Mouse (Mus musculus) left cerebral cortex, postnatal 36 days (tissue): ENCODE results near the gene Endov. TPM values are rescaled to one million over a fixed set of nuclear protein-coding genes. Genes with fewer than 3 reads are reported as not detected.

Source experiments
- DNase-seq, 2 experiments: peaks; one replicate each; pipeline ENCODE4 v3.0.0; 2021 to 2022; ENCODE audit warnings: low spot score in 2 of 2, mixed read lengths in 1 of 2
- intact Hi-C: fragments of 180-260 bp; cut with DNase I; formaldehyde crosslinking; loops from one replicate; pipeline ENCODE4 v1.15.1; 2025
- total RNA-seq, 2 experiments: library from RNA; stranded (reverse); gene quantifications; 2 replicates each; pipeline ENCODE4 v1.2.3; 2021

Gene Endov
- total RNA-seq, 2 experiments from 2014 or later = 30.6 to 31.0 TPM

DNA sequence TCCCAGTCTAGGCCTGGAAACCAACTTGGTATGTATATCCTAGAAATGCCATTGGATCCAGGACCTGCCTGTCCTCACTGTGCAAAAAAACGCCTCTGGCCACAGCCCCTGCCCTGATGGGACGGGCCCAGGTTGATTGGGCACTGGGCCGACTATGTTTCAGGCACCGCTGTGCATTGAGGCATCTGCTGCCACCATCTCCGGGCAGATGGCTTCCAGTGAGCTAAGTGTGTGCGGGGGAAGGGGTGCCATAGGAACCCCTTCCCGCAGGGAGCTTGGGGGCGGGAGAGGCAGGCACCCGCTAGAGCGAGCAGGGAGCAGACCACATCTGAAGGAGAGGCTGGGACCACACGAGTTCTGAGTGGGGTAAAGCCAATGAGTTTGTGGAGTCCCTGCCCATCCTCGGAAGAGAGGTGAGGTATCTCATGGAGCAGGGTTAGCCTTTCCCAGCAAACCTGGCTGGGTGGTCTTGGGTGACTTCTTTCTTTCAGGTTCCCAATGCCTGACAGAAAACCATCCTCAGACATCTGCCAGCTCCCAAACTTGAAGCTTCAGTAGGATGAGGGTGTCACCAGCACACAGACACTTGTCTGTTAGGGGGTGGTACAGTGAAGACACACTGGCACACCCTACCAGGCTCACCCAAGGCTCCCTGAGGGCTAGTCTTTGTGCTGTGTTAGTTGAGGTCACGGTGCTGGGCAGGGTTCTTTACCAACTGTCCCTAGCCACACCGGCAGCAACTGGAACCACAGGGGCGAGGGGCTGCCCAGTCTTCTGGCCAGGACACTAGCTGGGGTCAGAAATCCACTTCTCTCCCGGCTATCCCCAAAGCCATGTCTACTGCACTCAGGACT, 24.9 kb downstream of the Endov start:
- intact Hi-C loops = loop anchor here (2.0 kb wide), 1 partner anchor 31 kb away; the partner anchor contains the start of gene Nptx1
- peak; percentile 82 to 86 for DNase-seq

- intact Hi-C loops = no loop called here
- peak in 1 of 2 experiments; percentile 69 for DNase-seq
These were observed 25.7 kb downstream of the Endov start for GRCm38 (mm10) chr11:119516677-119517361.

DNA sequence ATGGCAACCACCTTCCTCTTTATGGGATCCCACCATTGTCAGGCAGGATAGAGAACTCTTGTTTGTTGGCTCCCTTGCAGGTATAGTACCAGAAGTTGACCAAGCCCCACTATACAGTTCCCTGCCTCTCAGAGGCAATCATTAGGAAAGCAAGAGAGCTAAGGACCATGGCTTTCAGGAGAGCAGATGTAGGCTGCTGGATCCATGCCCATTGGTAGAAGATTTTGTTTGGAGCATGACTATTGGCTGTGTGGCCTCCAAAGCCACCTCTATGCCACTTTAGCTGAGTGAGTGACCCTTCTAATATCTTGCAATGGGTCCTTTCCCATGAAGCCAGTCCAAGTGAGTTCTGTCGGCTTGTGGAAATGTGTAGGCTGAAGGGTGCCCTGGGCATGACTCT, 28.2 kb downstream of the Endov start:
- no peak for DNase-seq
- intact Hi-C loops = no loop called here

DNA sequence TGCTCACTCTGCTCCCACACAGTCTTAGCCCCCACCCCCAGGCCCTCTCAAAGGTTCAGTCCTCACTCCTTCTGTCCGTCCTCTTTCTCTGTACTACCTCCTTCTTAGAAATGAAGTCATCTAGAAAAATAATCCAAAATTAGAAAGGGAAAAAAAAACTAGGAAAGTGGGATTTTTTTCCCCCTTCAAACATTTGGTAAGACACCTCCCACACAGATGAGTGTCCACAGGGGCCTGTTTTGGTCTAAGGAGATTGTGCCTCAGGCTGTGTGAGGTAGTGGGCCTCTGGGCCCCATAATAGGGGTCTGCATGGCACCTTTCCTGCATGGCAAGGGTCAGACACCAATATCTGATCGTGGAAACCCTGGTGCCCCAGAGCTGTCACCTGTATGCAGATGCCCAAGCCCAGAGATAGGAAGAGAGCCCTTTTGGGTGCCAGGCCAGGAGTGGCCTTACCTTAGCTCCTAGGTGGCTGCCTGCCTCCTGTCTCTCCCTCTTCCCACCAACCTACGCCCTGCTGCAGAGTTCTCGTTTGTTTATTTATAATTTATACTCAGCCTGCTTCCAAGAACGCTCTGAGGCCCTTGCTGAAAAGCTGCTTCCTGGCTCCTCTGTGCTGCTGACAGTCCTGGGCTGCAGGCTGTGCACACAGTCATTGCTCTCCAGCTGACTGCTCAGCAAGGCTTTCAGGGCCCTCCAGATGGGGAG, 29.0 kb downstream of the Endov start:
- intact Hi-C loops = no loop called here
- peak; percentile 61 to 65 for DNase-seq

DNA sequence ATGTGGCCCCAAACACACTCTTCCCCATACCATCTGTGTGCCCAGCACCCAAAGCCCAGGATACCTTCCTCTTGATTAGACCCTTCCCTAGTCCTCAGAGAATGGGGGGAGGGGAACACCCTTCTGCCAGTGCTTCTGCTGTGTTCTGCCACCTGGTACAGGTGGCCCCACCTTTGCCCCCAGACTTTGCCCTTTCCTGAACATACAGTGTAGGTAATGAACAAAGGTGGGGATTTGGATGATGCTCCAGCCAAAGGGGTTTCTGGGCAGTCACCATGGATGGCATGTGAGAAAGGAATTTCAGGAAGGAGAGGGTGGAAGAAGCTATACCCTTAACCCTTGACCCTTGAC, 29.5 kb downstream of the Endov start:
- intact Hi-C loops = no loop called here
- no peak for DNase-seq

DNA sequence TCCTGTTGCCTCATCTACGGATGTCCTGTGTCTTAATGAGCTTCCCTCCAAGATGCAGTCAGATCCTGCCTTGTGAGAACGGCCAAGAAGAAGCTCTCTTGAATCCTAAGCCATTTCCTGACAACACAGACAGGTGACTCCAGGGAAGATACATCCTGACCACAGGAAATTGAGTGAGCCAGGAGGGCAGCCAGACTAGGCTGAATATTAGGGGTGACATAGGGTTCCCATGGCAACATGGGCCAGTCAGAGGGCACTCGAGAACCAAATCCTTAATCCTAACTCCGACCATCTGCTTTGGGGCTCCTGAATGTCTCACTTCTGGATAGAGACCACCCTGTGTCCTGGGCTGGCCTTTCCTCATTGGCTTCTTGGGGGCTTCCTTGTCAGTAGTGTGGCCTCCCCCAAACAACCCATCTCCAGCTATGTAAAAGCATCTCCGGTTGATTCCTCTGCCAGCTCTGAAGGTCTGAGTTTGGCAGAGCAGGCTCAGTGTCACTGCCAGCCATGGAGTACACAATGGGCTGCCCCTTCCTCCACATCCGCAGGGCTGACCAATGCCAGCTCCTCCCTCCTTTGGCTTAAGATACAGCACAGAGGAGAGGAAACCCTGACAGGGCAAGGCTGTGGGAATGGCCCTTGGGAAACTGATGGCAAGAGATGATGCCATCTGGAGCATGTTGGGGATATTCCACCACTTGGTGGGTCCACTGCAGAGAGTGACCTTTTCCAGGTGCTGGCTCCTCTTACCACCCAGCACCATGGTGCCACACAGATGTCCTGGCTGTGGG, 31.0 kb downstream of the Endov start:
- intact Hi-C loops = no loop called here
- no peak for DNase-seq

DNA sequence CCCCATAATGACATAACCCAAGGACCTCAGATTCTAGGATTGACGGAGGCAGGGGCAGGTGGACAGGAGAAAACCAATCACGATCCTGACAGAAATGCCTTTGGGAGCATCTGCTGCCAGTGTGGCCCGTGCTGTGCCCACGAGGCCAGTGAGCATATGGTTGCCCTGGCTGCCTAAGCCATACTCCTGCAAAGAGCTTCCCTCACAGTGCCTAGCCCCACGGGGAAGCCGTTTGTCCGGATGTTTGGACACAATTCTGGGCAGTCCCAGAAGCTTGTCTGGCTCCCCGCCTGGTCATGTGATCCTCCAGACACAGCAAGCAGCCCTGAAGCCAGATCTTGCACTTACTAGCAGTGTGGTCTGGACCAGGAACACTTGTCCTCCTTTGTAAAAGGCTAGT, 31.6 kb downstream of the Endov start:
- no peak for DNase-seq

GRCm38 (mm10) chr11:119523392-119523791, 32.2 kb downstream of the Endov start:
- no peak for DNase-seq
- intact Hi-C loops = no loop called here

More for the DNA sequence above, 31.6 kb downstream of the Endov start:
- intact Hi-C loops = no loop called here

DNA sequence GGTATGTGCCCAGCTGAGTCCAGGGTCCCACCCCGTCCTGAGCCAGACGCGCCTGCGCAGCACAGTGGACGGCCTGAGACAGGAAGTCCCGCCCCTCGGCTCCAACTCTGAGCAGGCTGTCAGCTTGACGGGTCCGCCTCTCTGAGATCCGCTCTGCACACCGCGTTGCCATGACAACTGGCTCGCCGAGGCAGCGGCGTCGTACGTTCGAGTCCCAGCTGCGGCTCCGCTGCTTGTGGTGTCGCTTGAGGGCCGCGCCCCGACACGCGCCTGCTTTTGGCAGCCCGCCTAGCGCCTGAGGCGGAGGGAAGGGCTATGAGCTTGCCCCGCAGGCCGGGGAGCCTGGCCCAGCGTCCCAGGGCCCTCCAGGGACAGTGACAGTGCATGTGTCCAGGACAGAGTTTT, 33.4 kb downstream of the Endov start:
- intact Hi-C loops = no loop called here
- peak; percentile 64 to 68 for DNase-seq

- DNase-seq = peak in 1 of 2 experiments; percentile 40
- intact Hi-C loops = no loop called here
These were observed 35.2 kb downstream of the Endov start for GRCm38 (mm10) chr11:119526068-119526966.

GRCm38 (mm10) chr11:119528930-119529329, 37.8 kb downstream of the Endov start:
- intact Hi-C loops = no loop called here
- DNase-seq = no peak

GRCm38 (mm10) chr11:119532460-119532859, 41.3 kb downstream of the Endov start:
- no peak for DNase-seq

DNA sequence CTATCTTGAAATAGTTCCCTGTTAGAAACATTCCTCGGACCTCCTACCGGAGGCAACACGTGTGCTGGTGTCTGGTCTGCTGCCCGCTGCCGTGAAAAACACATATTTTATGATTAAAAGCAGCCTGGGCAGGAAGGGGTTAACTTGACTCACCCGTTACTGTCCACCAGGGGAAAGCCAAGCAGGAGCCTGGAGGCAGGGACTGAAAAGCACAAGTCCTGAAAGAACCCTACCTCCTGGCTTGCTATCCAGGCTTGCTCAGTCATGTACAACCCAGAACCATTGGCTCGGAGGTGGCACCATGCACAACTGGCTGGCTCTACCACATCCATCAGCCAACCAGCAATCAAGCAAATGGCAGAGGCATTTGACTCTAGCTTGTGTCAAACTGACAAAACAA, 42.6 kb downstream of the Endov start:
- intact Hi-C loops = no loop called here
- DNase-seq = no peak

More at GRCm38 (mm10) chr11:119532460-119532859, 41.3 kb downstream of the Endov start:
- intact Hi-C loops = no loop called here

DNA sequence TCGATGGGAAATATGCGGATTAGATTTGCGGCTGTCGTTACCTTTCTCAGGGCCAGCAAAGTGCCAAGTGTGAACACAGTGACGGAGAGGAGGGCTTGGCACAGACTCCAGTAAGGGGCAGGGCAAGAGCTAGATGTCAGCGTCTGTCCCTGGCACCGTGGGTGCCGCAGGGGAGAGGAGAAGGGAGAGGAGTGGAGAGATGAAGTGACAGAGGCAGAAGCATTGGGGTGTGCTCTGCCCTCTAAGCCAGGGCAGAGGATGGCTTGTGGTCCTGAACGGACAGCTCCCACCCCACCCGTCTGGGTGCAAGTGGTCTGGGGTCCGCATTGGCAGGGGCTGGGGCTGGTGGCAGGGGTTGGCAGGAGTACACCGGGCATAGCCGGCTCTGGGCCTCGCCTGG, 48.8 kb downstream of the Endov start:
- intact Hi-C loops = no loop called here
- DNase-seq = no peak

- intact Hi-C loops = no loop called here
- DNase-seq = no peak
These were observed 49.4 kb downstream of the Endov start for GRCm38 (mm10) chr11:119540560-119540959.

- intact Hi-C loops = no loop called here
- DNase-seq = no peak
These were observed 49.9 kb downstream of the Endov start for GRCm38 (mm10) chr11:119541082-119541481.

DNA sequence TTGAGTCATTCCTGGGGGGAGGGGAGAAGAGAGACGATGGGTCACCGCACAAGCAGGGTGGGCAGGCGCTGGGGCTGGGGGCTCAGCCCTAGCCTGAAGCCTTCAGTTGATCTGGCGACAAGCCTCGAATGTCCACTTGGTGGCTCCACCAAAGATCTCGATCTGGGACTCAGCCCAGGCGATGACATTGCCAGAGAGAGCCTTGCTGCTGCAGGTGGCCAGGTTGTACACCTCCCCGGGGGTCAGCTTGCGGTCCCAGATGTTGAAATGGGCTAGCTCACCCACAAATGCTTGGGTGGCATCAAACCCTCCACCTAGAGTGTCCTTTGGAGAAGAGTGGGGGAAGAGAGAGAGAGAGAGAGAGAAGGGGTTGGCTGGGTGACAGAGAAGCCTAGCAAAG, 51.2 kb downstream of the Endov start:
- DNase-seq = no peak
- intact Hi-C loops = no loop called here

DNA sequence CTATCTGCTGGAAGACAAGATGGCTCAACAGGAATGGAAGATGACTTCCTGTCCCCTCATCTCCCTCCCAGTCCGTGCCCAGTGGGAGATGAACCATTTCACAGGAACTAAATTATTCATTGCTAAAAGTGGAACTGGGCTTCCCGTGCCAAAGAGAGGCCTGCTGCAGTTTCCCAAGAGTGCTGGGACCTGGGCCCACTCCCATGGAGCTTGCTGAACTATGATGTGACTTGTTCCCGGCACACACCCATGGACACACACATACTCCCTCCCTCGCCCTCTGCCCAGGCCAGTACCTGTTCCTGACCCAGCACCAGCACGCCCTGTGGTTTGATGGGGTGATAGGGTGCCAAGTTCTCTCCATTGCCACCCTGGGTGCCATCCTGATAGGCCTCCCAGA, 51.7 kb downstream of the Endov start:
- intact Hi-C loops = no loop called here
- DNase-seq = no peak
